Mouse (Mus musculus) bone marrow macrophage, adult 2 months (primary cell): ENCODE data around the gene Fancc.

Source experiments
- CTCF ChIP-seq: IDR thresholded peaks from 2 replicates; pipeline ENCODE4 v1.5.1; 2012; ENCODE audit warnings: low read depth, mild to moderate bottlenecking, low read length, moderate library complexity
- POLR2A ChIP-seq: IDR thresholded peaks from 2 replicates; pipeline ENCODE4 v1.6.1; 2012; ENCODE audit warnings: mild to moderate bottlenecking, low read depth, low read length, borderline replicate concordance

- TF ChIP-seq CTCF (no peak), POLR2A (no peak)
Observed at GRCm38 (mm10) chr13:63534981-63535380, 37.9 kb upstream of the Fancc start.
